Mouse (Mus musculus): ENCODE results near the gene Gm21833.
"Not testable (repeated sequence)": the region's sequence is repeated elsewhere in the genome, so short reads cannot be mapped to it uniquely, and the experiment has no call there.

Gm21833 gene

GRCm38 (mm10) chr16:82828082-82828481, at the start of gene Gm21833:
Gene Gm21833, plus strand, starts transcription at chr16:82828382.
- DNase-seq (ENCODE audit: low spot score) = not testable (repeated sequence)

- DNase-seq (ENCODE audit: low spot score) = no peak
Observed at GRCm38 (mm10) chr16:82789521-82789920, 38.7 kb upstream of the Gm21833 start.

GRCm38 (mm10) chr16:82796489-82796888, 31.7 kb upstream of the Gm21833 start:
- no peak for DNase-seq (ENCODE audit: low spot score)

- DNase-seq (ENCODE audit: low spot score) = no peak
Observed at GRCm38 (mm10) chr16:82815255-82815654, 12.9 kb upstream of the Gm21833 start.

GRCm38 (mm10) chr16:82816615-82817014, 11.6 kb upstream of the Gm21833 start:
- no peak for DNase-seq (ENCODE audit: low spot score)

- DNase-seq (ENCODE audit: low spot score) = no peak
Observed at GRCm38 (mm10) chr16:82855752-82856151, 27.6 kb downstream of the Gm21833 start.

GRCm38 (mm10) chr16:82864590-82864989, 36.4 kb downstream of the Gm21833 start:
- no peak for DNase-seq (ENCODE audit: low spot score)

Data from urinary bladder, postnatal 25 days (tissue).